Mouse (Mus musculus): ENCODE data around the gene Ptk7.

DNA sequence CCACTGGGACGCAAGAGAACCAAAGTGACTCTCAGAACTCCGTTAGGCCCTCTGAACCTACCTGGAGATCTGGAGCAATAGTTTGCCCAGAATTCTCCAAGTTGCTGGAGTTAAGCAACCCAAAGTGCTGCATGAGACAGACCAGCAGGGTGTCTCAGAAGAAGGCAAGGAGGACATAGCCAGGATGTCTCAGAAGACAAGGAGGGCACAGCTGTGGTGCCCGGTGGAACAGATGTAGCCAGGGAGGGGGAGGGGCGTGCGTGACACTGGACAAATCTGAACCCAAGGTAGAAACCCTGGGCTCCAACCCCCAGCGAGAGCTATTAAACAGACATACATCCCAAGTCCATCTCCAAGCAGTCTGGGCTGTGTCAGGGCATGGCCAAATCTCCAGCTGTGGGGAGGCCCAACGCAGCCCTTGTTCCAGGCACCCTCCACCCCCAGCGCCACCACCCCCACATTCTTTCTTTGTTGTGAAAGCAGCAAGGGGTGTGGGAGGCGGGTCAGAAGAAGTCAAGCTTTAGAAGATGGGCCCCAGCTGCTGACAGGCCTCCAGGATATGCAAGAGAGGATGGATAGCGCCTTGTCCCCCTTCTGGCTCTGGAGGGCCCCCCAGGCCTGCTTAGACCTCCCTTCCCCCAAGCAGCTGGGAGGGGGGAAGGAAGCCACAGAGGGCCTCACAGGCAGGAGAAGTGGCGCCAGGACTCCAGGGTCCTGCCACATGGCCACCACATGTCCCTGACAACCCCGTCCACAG is 559 bp upstream of the Ptk7 start:
- TF ChIP-seq CTCF (IDR thresholded peaks at IDR 0.05; ENCODE audit: borderline replicate concordance, insufficient read depth, low read depth, low read length) (no peak), POLR2A (IDR thresholded peaks at IDR 0.05; ENCODE audit: borderline replicate concordance, insufficient read depth, low read length) (no peak)
